Mouse (Mus musculus) heart, postnatal 0 days (tissue): ENCODE data around the gene Mob3b.

Experiments used
- CTCF ChIP-seq: IDR thresholded peaks from 2 replicates; pipeline ENCODE4 v1.5.1; 2016; ENCODE audit warnings: antibody characterized with exemption, control low read depth, low read depth
- EP300 ChIP-seq: IDR thresholded peaks from 2 replicates; pipeline ENCODE4 v1.6.1; 2016; ENCODE audit warnings: antibody characterized with exemption, low read depth

DNA sequence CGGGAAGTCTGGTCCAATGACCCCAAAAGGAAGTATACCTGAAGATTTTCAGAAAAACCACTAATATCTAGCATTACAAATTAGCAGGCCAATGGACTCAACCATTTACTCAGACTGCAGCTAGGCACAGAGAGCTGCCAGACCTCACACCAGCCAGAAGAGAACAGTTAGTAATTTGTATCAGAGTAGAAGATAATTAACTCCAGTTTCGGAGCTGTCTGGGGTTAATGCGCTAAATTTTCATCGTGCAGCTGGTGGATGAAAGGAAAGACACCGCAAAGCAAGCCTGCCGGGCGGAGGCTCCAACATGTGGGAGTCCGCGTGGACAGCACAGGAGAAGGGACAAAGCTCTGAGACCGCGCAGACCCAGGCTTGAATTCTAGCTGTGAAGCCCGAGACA is 36.2 kb downstream of the Mob3b start:
- no peak for TF ChIP-seq CTCF
- no peak for TF ChIP-seq EP300
